ENCODE assay signal across 10 mouse cellular contexts in the genomic region with DNA sequence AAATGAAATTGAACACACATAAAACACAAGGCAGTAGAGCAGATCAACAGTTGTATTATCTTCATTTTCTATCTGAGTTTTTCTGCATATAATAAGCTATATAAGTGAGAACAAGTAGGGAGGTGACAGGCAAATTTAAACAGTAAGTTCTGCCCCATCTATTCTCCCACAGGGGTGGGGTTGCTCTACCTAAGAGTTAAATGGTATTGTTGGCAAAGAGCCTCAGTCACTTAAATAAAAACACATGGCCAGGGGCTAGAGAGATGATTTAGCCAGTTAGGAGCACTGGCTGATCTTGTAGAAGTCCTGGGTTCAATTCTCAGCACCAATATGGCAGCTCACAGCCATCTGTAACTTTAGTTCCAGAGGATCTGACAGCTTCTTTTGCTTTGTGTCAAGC.
DNase-seq lines count a peak whose midpoint lies in the region; ATAC-seq and TF ChIP-seq lines count a peak whose summit lies in the region.
"Had no signal": no experiment of that assay in that cellular context is flagged by ENCODE, and none has a peak within 500 bp of the region (broad histone marks: within the 10 kb centered on the region; RNA-seq: fewer than 3 reads in every experiment).

No protein-coding gene starts in this region.

- H3K9ac ChIP-seq in liver, embryonic 12.5 days: no peak overlapping the region
- no peak overlapping the region for H3K9ac ChIP-seq in hindbrain, embryonic 14.5 days

- no peak overlapping the region for H3K4me3 ChIP-seq in left cerebral cortex, adult 2 months
- H3K4me3 ChIP-seq in liver, embryonic 12.5 days: no peak overlapping the region
- no peak overlapping the region for H3K4me3 ChIP-seq in hindbrain, embryonic 14.5 days (replicated peaks; ENCODE audit: low read length)

- peaks cover 44% of the 10 kb centered on the region for H3K4me1 ChIP-seq in liver, embryonic 12.5 days
- no peaks in the 10 kb centered on the region for H3K4me1 ChIP-seq in hindbrain, embryonic 14.5 days (replicated peaks; ENCODE audit: control insufficient read depth, insufficient read depth, low read length)

- H3K36me3 ChIP-seq in liver, embryonic 12.5 days: no peaks in the 10 kb centered on the region
- no peaks in the 10 kb centered on the region for H3K36me3 ChIP-seq in hindbrain, embryonic 14.5 days (replicated peaks; ENCODE audit: control insufficient read depth, insufficient read depth)

- intact Hi-C loops in left cerebral cortex, adult 2 months (cut with DNase I): no loop called here

- ATAC-seq in CD4-positive, CD25-positive, alpha-beta regulatory T cell, adult 4 months: peak; percentile 23
- no peak for ATAC-seq in liver, embryonic 12.5 days
- no peak for ATAC-seq in hindbrain, embryonic 14.5 days (ENCODE audit: low FRiP score)
- ATAC-seq: forebrain, embryonic 16.5 days had no signal

- TF ChIP-seq CTCF in left cerebral cortex, adult 2 months (IDR thresholded peaks at IDR 0.05): no peak

- DNase-seq in left cerebral cortex, adult 2 months (ENCODE audit: extremely low spot score in 1 of 2, low spot score in 2 of 2): no peak
- no peak for DNase-seq in left cerebral cortex, adult 11 months (ENCODE audit: low spot score)
- peak; percentile 6 for DNase-seq in MEL-GATA-1-ER (ENCODE audit: extremely low read depth, low read depth)
- DNase-seq in hindbrain, embryonic 14.5 days (ENCODE audit: low spot score): no peak
- DNase-seq in right cerebral cortex, postnatal 4 days: no peak
- DNase-seq: cerebellum, adult 9-11 months; right cerebral cortex, postnatal 25 days had no signal

- H3K9me3 ChIP-seq in liver, embryonic 12.5 days (replicated peaks): no peaks in the 10 kb centered on the region
- no peaks in the 10 kb centered on the region for H3K9me3 ChIP-seq in hindbrain, embryonic 14.5 days (ENCODE audit: control insufficient read depth, low read length)

- peak overlapping the region; percentile 36; the same call in 1 of the 2 replicates for H3K4me2 ChIP-seq in liver, embryonic 12.5 days
- H3K4me2 ChIP-seq in hindbrain, embryonic 14.5 days (replicated peaks): no peak overlapping the region

- H3K27ac ChIP-seq in left cerebral cortex, adult 2 months: peak overlapping the region; percentile 45; the same call in 1 of the 2 replicates
- peak overlapping the region; percentile 45; the same call in 1 of the 2 replicates for H3K27ac ChIP-seq in liver, embryonic 12.5 days
- H3K27ac ChIP-seq in hindbrain, embryonic 14.5 days: no peak overlapping the region

- no peaks in the 10 kb centered on the region for H3K27me3 ChIP-seq in liver, embryonic 12.5 days (replicated peaks)
- H3K27me3 ChIP-seq in hindbrain, embryonic 14.5 days (ENCODE audit: control insufficient read depth, insufficient read depth, low read length): no peaks in the 10 kb centered on the region
